Mouse (Mus musculus): ENCODE results near the gene Hdgf.

Gene Hdgf

GRCm38 (mm10) chr3:87909874-87910273 lies 3.8 kb downstream of the Hdgf start:
- no peak for DNase-seq (ENCODE audit: low spot score)

- DNase-seq (ENCODE audit: low spot score), result no peak
Observed at GRCm38 (mm10) chr3:87910573-87911141, 4.5 kb downstream of the Hdgf start.

GRCm38 (mm10) chr3:87913491-87913890 lies 7.4 kb downstream of the Hdgf start:
- no peak for DNase-seq (ENCODE audit: low spot score)

- DNase-seq (ENCODE audit: low spot score), result no peak
Observed at GRCm38 (mm10) chr3:87913891-87914290, 7.8 kb downstream of the Hdgf start.

- DNase-seq (ENCODE audit: low spot score), result no peak
Observed at GRCm38 (mm10) chr3:87916990-87917389, 10.9 kb downstream of the Hdgf start.

- no peak for DNase-seq (ENCODE audit: low spot score)
Observed at GRCm38 (mm10) chr3:87918551-87918950, 12.4 kb downstream of the Hdgf start.

- DNase-seq (ENCODE audit: low spot score), result peak; percentile 76
Observed at GRCm38 (mm10) chr3:87919336-87920108, 13.4 kb downstream of the Hdgf start, which contains the start of gene Mrpl24. TSS of gene Mrpl24 (plus strand) at chr3:87919506.

- no peak for DNase-seq (ENCODE audit: low spot score)
Observed at GRCm38 (mm10) chr3:87920270-87920943, 14.3 kb downstream of the Hdgf start.

- DNase-seq (ENCODE audit: low spot score), result no peak
Observed at GRCm38 (mm10) chr3:87924996-87925395, 18.9 kb downstream of the Hdgf start.

GRCm38 (mm10) chr3:87927452-87927851 lies 21.3 kb downstream of the Hdgf start:
- no peak for DNase-seq (ENCODE audit: low spot score)

- no peak for DNase-seq (ENCODE audit: low spot score)
Observed at GRCm38 (mm10) chr3:87929341-87930077, 23.4 kb downstream of the Hdgf start.

GRCm38 (mm10) chr3:87930078-87930795 lies 24.1 kb downstream of the Hdgf start, which contains the start of the genes Isg20l2 and Rrnad1:
TSS of gene Isg20l2 (plus strand) at chr3:87930314.
TSS of gene Rrnad1 (minus strand) at chr3:87930717.
- DNase-seq (ENCODE audit: low spot score), result peak; percentile 97

GRCm38 (mm10) chr3:87934026-87934425 lies 27.9 kb downstream of the Hdgf start:
- no peak for DNase-seq (ENCODE audit: low spot score)

- no peak for DNase-seq (ENCODE audit: low spot score)
Observed at GRCm38 (mm10) chr3:87934501-87934900, 28.4 kb downstream of the Hdgf start.

- no peak for DNase-seq (ENCODE audit: low spot score)
Observed at GRCm38 (mm10) chr3:87935201-87935600, 29.1 kb downstream of the Hdgf start.

- peak; percentile 48 for DNase-seq (ENCODE audit: low spot score)
Observed at GRCm38 (mm10) chr3:87935776-87936175, 29.7 kb downstream of the Hdgf start.

GRCm38 (mm10) chr3:87940611-87941010 lies 34.5 kb downstream of the Hdgf start:
- DNase-seq (ENCODE audit: low spot score), result no peak

- DNase-seq (ENCODE audit: low spot score), result no peak
Observed at GRCm38 (mm10) chr3:87942471-87942870, 36.4 kb downstream of the Hdgf start.

GRCm38 (mm10) chr3:87943586-87943985 lies 37.5 kb downstream of the Hdgf start:
- no peak for DNase-seq (ENCODE audit: low spot score)

GRCm38 (mm10) chr3:87944838-87945600 lies 38.9 kb downstream of the Hdgf start:
- no peak for DNase-seq (ENCODE audit: low spot score)
